Mouse (Mus musculus) kidney, postnatal 36 days (tissue): Measurements from ENCODE around the gene Ankrd37.
A peak's percentile ranks its signal among the peaks of the same experiment; 100 is the strongest.

Source experiments
- DNase-seq, 2 experiments: peaks; one replicate each; pipeline ENCODE4 v3.0.0; 2021 to 2022; ENCODE audit warnings: mixed read lengths in 2 of 2

The Ankrd37 gene

GRCm38 (mm10) chr8:46005596-46005995, at the start of gene Ankrd37:
Ankrd37 (minus strand) TSS chr8:46005707.
- no peak for DNase-seq

- no peak for DNase-seq
Measured at GRCm38 (mm10) chr8:46040260-46040659, 34.8 kb upstream of the Ankrd37 start.

GRCm38 (mm10) chr8:46039666-46040065, 34.2 kb upstream of the Ankrd37 start:
- no peak for DNase-seq

- peak; percentile 67 to 70 for DNase-seq
Measured at GRCm38 (mm10) chr8:46036217-46036616, 30.7 kb upstream of the Ankrd37 start.

GRCm38 (mm10) chr8:46024392-46024791, 18.9 kb upstream of the Ankrd37 start:
- DNase-seq, result no peak

- DNase-seq, result no peak
Measured at GRCm38 (mm10) chr8:46022758-46023157, 17.3 kb upstream of the Ankrd37 start.

- DNase-seq, result peak in 1 of 2 experiments; percentile 12
Measured at GRCm38 (mm10) chr8:46022203-46022602, 16.7 kb upstream of the Ankrd37 start.

GRCm38 (mm10) chr8:46010746-46011680, 5.5 kb upstream of the Ankrd37 start:
- DNase-seq, result peak; percentile 28 to 61

GRCm38 (mm10) chr8:46010306-46010705, 4.8 kb upstream of the Ankrd37 start:
- DNase-seq, result peak; percentile 10 to 18

GRCm38 (mm10) chr8:46007050-46007672, 1.7 kb upstream of the Ankrd37 start:
- no peak for DNase-seq

GRCm38 (mm10) chr8:45999784-46000705, 5.5 kb downstream of the Ankrd37 start:
- DNase-seq, result peak; percentile 99

- DNase-seq, result peak; percentile 54 to 56
Measured at GRCm38 (mm10) chr8:45999138-45999783, 6.2 kb downstream of the Ankrd37 start, which contains the start of gene Lrp2bp. Lrp2bp (plus strand) TSS chr8:45999303.

GRCm38 (mm10) chr8:45998228-45998627, 7.3 kb downstream of the Ankrd37 start:
- DNase-seq, result peak in 1 of 2 experiments; percentile 10

- DNase-seq, result no peak
Measured at GRCm38 (mm10) chr8:45995576-45995975, 9.9 kb downstream of the Ankrd37 start.

GRCm38 (mm10) chr8:45994111-45994510, 11.4 kb downstream of the Ankrd37 start:
- DNase-seq, result peak in 1 of 2 experiments; percentile 33

- DNase-seq, result no peak
Measured at GRCm38 (mm10) chr8:45990631-45991310, 14.7 kb downstream of the Ankrd37 start.

GRCm38 (mm10) chr8:45988189-45988588, 17.3 kb downstream of the Ankrd37 start:
- no peak for DNase-seq

- peak in 1 of 2 experiments; percentile 12 for DNase-seq
Measured at GRCm38 (mm10) chr8:45986665-45987064, 18.8 kb downstream of the Ankrd37 start.

GRCm38 (mm10) chr8:45975837-45976468, 29.6 kb downstream of the Ankrd37 start:
- DNase-seq, result no peak

GRCm38 (mm10) chr8:45975126-45975836, 30.2 kb downstream of the Ankrd37 start, which contains the start of the genes 1700029J07Rik and Ufsp2:
1700029J07Rik (minus strand) TSS chr8:45975252.
Ufsp2 (plus strand) TSS chr8:45975528.
- peak; percentile 99 to 100 for DNase-seq
